Mouse (Mus musculus) left cerebral cortex, postnatal 25 days (tissue): ENCODE measurements around the gene Spred2. TPM values are rescaled to one million over a fixed set of nuclear protein-coding genes. Genes with fewer than 3 reads are reported as not detected.

Experiments used
- DNase-seq, 2 experiments: peaks; one replicate each; pipeline ENCODE4 v3.0.0; 2022; ENCODE audit warnings: low spot score in 2 of 2, mixed read lengths in 1 of 2
- intact Hi-C: fragments of 180-260 bp; cut with DNase I; formaldehyde crosslinking; loops from one replicate; pipeline ENCODE4 v1.15.1; 2025
- total RNA-seq, 2 experiments: library from RNA; stranded (reverse); gene quantifications; 2 replicates each; pipeline ENCODE4 v1.2.3; 2021

The Spred2 gene
- total RNA-seq, result 100 to 1,000 TPM in 1 of 2 experiments, 10 to 100 TPM in 1; 83.7 to 110 TPM

DNA sequence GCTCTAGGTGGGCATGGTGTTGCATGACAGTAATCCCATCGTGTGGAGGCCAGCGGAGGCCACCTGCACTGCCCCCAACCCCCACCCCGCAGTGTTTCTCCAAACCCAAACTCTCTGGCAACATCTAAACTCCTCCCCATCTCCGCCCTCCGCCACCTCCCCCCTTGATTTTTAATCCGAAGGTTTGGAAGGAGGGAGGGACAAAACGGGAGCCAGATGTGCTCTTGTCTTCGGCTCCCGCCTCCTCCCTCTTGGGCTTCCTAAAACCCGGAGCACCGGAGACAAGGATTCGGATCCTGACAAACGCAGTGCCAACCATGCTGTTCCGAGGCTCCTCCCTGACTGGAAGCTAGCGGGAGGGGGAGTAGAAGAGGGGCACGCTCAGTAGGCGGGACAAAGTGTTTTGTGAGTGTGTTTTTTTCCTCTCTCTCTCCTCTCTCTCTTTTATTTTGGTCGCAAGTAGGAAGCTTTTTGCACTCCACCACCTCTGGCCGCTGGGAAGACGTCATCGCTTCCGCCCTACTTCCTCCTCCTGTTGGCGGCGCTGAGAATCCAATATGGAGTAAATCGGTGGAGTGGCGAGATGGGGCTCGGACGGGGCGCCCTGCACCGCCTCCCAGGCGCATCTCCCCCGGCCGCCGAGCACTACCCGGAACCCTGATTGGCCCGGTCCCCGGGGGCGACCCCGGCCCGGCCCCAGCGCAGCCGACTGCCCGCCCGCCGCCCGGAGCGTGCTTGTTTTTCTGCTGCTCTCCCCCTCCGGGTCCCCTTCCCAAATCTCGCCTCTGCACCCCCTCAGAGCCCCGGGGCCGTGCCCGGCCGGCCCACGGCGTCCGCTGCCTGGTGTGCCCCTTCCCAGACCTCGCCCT lies at the start of gene Spred2:
Gene Spred2, plus strand, starts transcription at position 488 of the 869 bp plus-strand sequence.
- intact Hi-C loops, result loop anchor here (1.0 to 2.0 kb wide), 4 partner anchors 21 to 114 kb away; no protein-coding TSS in a partner anchor
- DNase-seq, result peak; percentile 89 to 97

DNA sequence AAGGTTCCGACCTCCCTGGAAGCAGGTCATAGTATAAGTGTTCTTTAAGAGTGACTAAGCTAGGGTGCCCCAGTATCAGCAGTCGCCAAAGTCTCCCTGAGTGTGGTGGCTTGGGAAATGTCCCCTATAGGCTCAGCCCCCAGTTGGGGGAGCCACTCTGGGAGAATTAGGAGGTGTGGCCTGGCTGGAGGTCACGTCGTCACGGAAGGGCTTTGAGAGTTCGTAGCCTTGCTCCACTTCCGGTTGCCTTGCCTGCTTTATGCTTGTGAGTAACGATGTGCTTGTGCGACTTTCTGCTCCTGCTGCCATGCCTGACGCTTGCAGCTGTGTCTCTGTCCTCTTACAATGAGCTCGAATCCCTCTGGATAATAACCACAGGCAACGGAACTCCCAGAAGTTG lies 48.6 kb upstream of the Spred2 start:
- DNase-seq, result no peak
- intact Hi-C loops, result no loop called here

GRCm38 (mm10) chr11:19875964-19876363 lies 48.2 kb upstream of the Spred2 start:
- no peak for DNase-seq
- intact Hi-C loops, result no loop called here

DNA sequence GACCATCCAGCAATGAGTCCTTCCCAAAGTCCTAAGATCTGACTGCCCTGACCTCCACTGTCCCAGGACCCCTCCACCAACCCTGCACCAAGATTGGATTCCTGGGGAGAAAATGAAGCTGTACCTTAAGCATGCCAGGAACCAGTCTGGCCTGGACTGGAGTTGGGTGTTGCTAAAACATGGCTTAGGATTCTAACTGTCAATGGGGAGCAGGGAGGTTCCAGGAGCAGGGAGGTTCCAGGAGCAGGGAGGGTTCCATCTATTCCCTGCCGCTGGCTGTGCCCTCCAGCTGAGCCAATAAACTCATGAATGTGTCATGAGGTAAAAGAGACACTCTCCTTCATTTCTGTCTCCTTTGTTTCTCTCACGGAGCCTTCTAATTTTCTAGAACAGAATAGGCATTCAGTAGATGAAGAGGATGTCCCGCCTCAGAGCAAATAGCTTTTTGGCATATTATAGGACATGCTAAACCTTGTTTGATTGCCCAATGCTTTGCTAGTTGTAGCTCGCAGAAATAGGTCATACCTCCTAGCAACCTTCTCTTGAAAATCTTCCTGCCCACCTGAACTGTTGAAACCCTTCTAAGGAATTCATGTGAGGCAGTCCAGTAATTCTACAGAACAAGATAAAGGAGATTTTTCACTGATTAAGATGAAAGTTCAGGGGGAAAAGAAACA lies 46.8 kb upstream of the Spred2 start:
- intact Hi-C loops, result no loop called here
- no peak for DNase-seq

DNA sequence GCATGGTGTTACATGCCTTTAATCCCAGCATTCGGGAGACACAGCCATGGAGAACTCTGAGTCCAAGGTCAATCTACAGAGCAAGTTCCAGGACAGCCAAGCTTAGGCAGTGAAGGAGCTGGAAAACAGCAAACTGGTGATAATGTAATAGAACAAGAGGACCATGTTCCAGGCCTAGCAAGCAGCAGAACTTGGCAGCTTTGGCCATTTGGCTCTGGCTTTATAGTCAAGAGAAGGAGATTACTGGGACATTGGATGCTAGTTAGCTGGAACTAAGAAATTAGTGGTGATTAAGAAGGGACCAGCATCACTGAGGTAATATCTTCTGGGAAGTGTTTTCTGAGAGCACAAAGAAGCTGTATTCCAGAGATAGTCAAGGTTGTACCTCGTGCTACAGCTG lies 42.8 kb upstream of the Spred2 start:
- DNase-seq, result no peak
- intact Hi-C loops, result no loop called here

GRCm38 (mm10) chr11:19890700-19891406 lies 33.3 kb upstream of the Spred2 start:
- no peak for DNase-seq
- intact Hi-C loops, result loop anchor here (5.0 kb wide), 1 partner anchor 34 kb away; no protein-coding TSS in a partner anchor

DNA sequence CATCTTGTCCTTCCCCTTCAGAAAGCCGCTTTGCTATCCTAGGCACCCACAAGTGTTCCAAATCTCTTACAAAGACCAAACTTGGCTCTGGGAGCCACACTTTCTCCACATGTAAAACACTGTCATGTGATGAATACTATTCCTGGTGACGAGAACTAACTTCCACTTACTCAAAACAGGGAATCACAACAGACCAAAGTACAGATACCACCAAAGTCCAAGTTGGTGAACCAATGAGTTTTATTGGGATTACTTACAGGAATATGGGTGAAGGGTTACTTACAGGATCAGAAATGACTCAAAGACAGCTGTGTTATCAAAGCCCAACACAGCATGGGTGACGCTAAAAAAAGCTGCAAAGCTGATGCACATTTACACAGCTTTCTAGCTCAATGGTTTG lies 30.9 kb upstream of the Spred2 start:
- intact Hi-C loops, result loop anchor here (5.0 kb wide), 1 partner anchor 36 kb away; no protein-coding TSS in a partner anchor
- no peak for DNase-seq

- intact Hi-C loops, result loop anchor here (1.0 to 2.0 kb wide), 2 partner anchors 25 to 64 kb away; partner anchors contain the start of gene Spred2
- peak; percentile 71 to 96 for DNase-seq
These were observed 24.6 kb upstream of the Spred2 start for GRCm38 (mm10) chr11:19899621-19900020.

GRCm38 (mm10) chr11:19900712-19901111 lies 23.5 kb upstream of the Spred2 start:
- intact Hi-C loops, result loop anchor here (2.0 kb wide), 1 partner anchor 24 kb away; the partner anchor contains the start of gene Spred2
- peak in 1 of 2 experiments; percentile 72 for DNase-seq

DNA sequence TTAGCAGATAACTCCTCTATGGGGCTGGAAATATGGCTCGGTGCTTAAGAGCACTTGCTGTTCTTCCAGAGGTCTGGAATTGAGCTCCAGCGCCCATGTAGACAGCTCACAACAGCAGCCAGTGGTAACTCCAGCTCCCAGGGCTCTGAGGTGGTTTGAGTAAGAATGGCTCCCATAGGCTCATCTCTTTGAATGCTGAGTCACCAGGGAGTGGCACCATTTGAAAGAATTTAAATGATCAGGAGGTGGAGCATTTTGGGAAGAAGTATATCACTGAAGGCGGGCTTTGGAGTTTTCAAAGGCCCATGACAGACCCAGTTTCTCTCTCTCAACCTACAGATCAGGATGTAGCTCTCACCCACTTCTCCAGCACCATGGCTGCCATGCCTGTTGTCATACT lies 13.0 kb upstream of the Spred2 start:
- DNase-seq, result no peak
- intact Hi-C loops, result no loop called here

GRCm38 (mm10) chr11:19912179-19912578 lies 12.0 kb upstream of the Spred2 start:
- intact Hi-C loops, result no loop called here
- DNase-seq, result no peak

DNA sequence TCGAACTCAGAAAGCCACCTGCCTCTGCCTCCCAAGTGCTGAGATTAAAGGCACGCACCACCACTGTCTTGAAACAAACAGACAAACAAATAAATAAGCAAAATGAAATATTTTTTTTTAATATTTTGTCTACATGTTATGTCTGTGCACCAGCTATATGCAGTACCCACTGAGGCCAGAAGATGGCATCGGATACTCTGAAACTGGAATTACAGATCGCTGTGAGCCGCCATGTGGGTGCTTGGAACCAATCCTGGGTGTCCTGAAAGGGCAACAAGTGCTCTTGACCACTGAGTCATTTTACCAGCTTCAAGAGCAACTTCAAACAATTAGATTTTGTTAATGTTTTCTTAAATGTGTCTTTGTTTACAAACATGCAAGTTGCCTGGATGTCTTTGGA lies 11.5 kb upstream of the Spred2 start:
- intact Hi-C loops, result no loop called here

DNA sequence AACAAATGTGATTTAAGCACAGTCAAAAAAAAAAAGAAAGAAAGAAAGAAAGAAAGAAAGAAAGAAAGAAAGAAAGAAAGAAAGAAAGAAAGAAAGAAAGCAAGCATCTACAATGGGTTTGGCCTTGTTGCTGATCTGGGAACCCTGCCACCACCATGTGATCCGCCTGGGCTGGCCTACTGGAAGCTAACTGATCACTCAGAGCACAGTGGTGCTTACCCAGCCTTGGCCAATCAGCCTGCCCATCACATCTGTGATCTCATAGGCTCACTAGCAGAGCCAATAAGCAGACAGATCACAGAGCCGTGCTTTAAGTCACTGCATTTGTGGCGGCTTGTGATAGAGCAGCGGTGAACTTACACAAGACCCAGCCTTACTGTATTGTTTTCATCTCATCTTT lies 10.4 kb upstream of the Spred2 start:
- no peak for DNase-seq
- intact Hi-C loops, result no loop called here

More for the DNA sequence above, 11.5 kb upstream of the Spred2 start:
- DNase-seq, result no peak

DNA sequence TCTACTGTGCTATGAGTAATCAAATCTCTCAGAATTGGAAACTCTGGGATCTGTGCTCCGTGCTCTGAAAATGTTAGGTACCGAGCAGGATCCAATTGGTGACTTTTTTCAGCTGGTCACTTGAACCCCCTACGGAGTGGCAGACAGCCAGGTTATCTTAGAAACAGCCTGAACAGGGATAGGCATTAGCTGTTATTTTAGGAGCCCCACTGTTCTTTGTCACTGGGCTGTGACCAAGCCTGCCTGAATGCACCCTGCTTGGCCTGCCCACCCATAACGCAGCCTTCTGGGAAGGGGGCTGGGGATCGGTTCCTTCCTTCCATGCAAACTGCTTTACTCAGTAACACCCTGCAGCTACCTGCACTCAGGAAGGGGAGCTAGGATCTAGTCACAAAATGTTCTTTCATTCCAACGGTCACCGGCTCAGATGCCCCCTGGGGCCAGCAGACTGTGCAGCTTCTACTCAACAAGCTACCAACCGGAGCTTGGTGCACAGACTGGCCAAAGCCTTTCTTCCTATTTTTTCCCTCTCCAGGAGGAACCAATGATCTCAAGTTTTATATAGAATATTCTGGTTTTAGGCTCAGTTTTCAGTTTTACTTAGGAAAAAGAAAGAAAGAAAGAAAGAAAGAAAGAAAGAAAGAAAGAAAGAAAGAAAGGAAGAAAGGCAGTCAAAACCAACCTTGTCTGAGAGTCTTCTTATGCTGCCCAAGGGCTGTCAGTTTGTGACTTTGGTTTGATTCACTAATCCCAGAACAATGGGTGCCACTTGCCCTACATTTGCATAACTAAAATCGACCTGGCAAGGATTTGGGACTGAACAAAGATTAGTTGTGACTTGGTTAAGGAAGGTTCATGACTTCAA lies 6.6 kb upstream of the Spred2 start:
- intact Hi-C loops, result no loop called here
- DNase-seq, result no peak

DNA sequence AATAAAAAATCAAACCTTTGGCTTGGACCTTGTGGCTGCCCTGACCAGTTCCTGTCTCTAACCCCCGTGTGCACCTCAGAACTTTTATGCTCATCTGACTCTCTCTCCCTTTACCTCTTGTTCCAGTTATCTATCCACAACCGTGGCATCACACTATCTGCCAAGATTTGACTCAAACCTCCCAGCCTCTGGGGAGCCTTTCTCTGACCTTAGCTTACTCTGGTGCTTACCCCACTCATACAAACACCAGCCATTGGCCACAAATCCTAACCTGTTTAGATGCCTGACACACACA lies 6.0 kb upstream of the Spred2 start:
- DNase-seq, result no peak
- intact Hi-C loops, result no loop called here

DNA sequence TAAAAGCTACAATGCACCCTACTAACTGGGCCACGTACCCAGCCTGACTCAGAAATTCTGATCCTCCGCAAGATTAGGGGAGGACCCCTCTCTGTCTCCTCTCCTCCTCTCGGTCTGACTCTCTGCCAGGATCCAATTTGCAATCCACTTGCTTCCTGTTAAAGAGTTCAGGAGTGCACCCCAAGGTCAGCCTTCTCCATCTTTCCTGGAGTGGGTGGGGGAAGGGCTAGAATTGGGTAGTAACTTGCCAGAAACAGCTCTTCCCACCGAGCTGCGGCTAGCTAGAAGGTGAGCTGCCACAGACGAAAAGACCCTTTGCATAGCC lies 4.8 kb upstream of the Spred2 start:
- no peak for DNase-seq
- intact Hi-C loops, result no loop called here

DNA sequence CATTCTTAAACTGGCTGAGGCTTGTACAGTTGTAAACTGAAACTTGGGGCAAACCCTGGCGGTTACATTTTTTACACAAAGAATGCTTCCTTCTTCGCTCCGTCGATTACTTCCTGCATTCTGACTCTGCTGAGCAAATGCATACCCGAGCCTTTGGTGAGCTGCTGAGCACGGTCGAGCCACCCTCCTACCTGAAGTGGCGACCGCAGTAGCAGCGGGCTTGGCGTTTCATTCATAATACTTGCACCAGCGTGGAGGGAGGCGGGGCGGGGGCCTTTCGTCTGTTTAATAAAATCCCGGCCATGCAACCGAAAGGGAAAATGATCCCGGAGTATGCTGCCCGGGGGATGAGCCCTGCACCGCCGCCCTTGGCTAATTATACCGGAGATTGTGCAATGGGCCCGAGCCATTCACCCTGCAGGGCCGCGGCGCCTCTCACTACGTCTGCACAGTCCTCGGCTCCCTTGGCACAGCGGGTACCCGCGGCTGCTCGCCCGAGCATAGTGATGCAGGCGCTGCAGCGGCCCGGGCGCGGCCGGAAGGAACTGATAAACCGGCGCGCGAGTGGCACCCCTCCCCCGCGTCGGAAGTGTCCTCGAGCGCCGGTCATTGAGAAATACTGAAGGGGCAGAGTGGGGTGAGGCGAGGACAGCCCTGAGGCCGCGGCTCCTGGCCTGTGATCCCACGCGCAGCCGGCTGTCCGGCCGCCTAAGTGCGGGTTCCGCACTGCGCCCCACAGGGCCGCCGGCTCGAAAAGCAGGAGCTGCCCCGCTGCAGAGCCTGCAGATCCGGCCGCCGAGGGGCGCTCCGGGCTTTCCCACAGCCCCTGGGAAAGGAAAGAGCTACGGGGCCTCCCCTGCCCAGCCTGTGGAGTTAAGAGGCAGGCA lies 4.1 kb upstream of the Spred2 start:
- intact Hi-C loops, result loop anchor here (1.0 to 2.0 kb wide), 2 partner anchors 85 to 153 kb away; no protein-coding TSS in a partner anchor
- DNase-seq, result peak; percentile 84 to 88

- intact Hi-C loops, result loop anchor here (2.0 kb wide), 1 partner anchor 151 kb away; no protein-coding TSS in a partner anchor
These were observed 2.5 kb upstream of the Spred2 start for GRCm38 (mm10) chr11:19921723-19922122.

More at GRCm38 (mm10) chr11:19921723-19922122, 2.5 kb upstream of the Spred2 start:
- no peak for DNase-seq
